Mouse (Mus musculus) spleen, adult 18-20 months (tissue): ENCODE data around the gene Gde1.

Source experiments
- DNase-seq, 2 experiments: peaks; one replicate each; pipeline ENCODE4 v3.0.0; 2022; ENCODE audit warnings: mixed read lengths in 2 of 2

The Gde1 gene

GRCm38 (mm10) chr7:118705101-118705961 lies at the start of gene Gde1:
Gene Gde1 (minus strand): TSS chr7:118705778.
- DNase-seq = peak; percentile 85 to 87

- DNase-seq = no peak
These were observed 46.0 kb upstream of the Gde1 start for GRCm38 (mm10) chr7:118751625-118752024.

DNA sequence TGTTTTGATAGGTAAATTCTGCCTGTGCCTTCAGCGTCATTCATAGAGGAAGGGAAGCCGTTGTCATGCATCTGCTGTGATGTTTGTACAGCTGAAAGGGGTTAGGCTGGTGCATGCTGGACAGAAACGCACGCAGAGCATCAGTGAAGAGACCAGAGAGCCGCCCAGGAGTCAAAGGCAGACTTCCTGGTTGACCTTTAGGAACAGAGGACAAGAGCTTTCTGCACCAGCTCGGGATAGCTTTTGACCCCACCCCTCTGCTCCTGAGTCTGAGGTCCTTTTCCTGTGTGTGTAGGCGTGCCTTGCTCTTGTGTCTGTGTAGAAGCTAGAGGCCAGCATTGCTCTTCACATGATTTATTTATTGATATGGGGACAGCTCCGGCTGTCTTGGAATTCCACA lies 44.1 kb upstream of the Gde1 start:
- no peak for DNase-seq

DNA sequence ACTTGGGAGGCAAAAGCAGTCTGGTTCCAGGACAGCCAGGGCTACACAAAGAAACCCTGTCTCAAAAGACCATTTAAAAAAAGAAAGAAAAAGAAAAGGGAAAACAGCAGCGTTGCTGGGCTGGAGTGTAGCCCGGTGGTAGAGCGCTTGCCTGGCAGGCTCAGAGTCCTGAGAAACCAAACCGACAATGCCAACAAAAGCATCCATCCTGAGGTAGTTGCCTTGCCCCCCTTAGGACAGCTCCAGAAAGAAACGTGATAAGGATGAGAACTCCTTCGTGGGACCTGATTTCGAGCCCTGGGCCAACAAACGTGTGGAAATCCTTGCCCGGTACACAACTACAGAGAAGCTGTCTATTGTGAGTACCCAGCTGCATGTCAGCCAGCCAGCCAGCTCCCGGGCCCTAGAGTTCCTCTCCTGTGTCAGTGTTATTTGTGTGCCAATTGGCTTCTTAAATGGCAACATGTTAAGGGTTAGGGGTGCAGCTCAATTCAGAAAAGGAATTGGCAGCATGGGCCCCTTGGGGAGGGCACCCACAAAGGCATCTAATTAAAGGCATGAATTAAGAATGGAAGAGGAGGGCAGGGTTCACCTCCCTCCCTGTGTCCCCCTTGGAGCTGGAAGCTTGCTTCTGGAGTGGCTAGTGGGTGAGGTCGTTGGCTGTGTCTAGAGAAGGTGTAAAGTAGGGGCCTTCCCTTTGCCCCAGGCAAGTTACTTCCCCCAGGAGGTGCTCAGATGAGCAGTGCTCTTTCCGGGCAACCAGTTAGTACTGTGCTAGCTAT lies 42.5 kb upstream of the Gde1 start:
- no peak for DNase-seq

- no peak for DNase-seq
These were observed 39.2 kb upstream of the Gde1 start for GRCm38 (mm10) chr7:118744766-118745165.

DNA sequence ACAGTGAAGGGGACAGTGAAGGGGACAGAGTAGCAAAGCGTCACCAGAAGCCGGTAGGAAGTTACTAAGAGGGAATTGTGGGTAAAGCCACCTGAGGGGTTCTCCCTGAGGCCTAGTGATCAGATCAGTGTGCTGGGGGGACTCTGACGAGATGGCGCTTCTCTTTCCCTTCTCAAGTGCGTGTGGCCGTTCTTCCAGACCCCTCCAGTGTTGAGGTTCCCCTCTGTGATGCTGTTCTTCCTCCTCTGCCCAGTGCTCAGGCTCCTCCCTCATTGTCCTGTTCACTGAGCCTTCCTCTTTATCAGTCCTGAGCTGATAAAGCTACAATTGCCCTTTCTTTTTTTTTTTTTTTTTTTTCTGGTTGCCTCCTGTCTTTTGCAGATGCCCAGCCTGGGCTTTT lies 36.7 kb upstream of the Gde1 start:
- DNase-seq = no peak

GRCm38 (mm10) chr7:118740532-118741338 lies 35.2 kb upstream of the Gde1 start:
- peak; percentile 85 to 95 for DNase-seq

DNA sequence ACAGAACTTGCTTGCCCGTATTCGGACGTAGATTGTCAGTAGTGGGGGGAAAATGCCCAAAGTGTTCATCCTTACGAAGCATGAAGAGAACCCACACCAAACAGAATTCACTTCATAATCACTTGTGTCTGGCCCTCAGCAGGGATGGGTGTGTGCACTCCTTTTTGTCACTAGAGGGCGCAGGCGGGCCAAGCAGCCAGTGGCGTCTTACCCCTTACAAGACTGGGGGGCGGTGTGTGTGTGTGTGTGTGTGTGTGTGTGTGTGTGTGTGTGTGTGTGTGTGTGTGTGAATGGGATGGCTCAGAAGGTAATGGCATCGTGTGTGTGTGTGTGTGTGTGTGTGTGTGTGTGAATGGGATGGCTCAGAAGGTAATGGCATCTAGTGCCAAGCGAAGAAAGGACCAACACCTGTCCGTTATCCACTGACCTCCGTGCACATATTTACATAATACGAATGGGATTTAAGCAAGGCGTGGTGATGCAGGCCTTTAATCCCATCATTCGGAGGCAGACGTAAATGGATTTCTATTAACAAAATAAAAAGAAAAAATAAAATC lies 34.5 kb upstream of the Gde1 start, which contains the start of gene Vps35l:
TSS of gene Vps35l (plus strand) at position 252 of the 557 bp plus-strand sequence.
- DNase-seq = peak; percentile 66 to 74

DNA sequence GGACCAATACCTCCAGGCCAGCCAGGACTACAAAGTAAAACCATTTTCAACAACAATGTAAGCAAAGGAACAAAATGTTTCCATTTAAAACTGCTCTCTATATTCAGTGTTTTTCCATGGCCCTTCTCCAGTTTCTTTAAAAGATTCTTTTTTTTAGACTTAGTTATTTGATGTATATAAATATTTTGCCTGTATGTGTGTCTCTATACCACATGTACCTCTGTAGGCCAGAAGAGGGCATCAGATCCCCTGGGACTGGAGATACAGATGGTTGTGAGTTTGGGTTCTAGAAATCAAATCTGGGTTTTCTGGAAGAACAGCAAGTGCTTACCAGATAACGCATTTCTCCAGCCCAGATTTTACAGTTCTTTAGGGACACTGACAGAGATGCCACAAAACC lies 33.2 kb upstream of the Gde1 start:
- DNase-seq = no peak

DNA sequence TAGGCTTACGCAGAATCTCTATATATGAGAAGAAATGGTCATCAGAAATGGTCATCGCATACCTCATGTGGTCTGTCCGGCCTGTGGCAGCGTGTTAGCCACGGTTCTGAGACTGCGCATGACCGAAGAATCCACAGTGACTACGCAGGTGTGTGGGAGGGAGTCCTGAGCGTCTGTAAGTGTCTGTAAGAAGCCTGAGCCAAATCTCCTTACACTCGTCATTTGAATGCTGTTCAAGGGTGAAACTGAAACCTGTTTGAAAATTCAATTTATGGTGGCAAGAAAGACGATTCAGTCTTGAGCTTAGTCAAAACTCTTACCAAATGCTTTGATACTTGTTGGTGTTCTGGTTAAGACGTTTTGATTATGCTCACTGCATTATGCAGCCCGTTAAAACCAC lies 27.6 kb upstream of the Gde1 start:
- DNase-seq = no peak

- no peak for DNase-seq
These were observed 26.2 kb upstream of the Gde1 start for GRCm38 (mm10) chr7:118731781-118732180.

GRCm38 (mm10) chr7:118728846-118729587 lies 23.4 kb upstream of the Gde1 start:
- no peak for DNase-seq

- no peak for DNase-seq
These were observed 19.9 kb upstream of the Gde1 start for GRCm38 (mm10) chr7:118725459-118725858.

- no peak for DNase-seq
These were observed 18.3 kb upstream of the Gde1 start for GRCm38 (mm10) chr7:118723927-118724326.

GRCm38 (mm10) chr7:118718066-118718465 lies 12.5 kb upstream of the Gde1 start:
- no peak for DNase-seq

DNA sequence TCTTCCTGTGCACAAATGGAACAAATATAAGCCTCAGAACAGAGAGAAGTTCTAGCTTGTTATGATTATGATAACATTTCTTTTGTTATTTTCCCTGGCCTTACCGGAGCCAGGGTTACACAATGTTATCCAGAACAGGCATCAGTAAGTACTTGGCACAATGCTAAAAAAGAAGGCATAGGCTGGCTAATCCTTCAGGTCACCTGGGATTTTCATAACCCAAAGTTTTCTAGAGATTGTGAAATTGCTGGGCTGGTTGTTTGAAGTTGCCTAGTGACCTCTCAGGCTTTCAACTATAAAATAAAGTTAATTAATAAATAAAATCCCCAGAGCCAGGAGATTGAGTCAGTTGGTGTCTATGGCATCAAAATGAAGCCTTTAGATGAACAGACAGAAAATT lies 9.3 kb upstream of the Gde1 start:
- DNase-seq = no peak

- DNase-seq = peak; percentile 78 to 86
These were observed 6.9 kb upstream of the Gde1 start, which contains the start of gene Ccp110 for GRCm38 (mm10) chr7:118712228-118713173. Gene Ccp110 (plus strand): TSS chr7:118712552.

GRCm38 (mm10) chr7:118710776-118711175 lies 5.2 kb upstream of the Gde1 start:
- no peak for DNase-seq

- DNase-seq = no peak
These were observed 2.4 kb upstream of the Gde1 start for GRCm38 (mm10) chr7:118708002-118708401.

DNA sequence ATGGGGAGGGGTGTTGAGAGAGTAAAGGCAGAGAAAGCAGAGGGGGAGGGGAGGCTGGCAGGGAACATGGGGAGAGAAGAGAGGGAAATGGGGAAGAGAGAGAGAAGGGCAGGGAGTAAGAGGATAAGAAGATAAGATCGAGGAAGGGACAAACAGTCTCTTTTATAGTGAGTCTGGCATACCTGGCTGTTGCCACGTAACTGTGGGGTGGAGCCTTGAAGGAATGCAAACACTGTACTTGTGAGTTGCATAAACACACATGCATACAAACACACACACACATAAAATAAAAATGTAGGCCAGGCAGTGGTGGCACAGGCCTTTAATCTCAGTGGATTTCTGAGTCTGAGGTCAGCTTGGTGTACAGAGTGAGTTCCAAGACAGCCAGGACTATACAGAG lies 1.6 kb upstream of the Gde1 start:
- no peak for DNase-seq

GRCm38 (mm10) chr7:118706488-118706887 lies 910 bp upstream of the Gde1 start:
- DNase-seq = no peak
